Mouse (Mus musculus): Measurements from ENCODE around the gene Rab40b. TPM values are rescaled to one million over a fixed set of nuclear protein-coding genes. Genes with fewer than 3 reads are reported as not detected.
"Not testable (repeated sequence)": the region's sequence is repeated elsewhere in the genome, so short reads cannot be mapped to it uniquely, and the experiment has no call there.

Gene Rab40b
- polyA plus RNA-seq, 1 experiment from 2014 or later = 1.3 TPM

DNA sequence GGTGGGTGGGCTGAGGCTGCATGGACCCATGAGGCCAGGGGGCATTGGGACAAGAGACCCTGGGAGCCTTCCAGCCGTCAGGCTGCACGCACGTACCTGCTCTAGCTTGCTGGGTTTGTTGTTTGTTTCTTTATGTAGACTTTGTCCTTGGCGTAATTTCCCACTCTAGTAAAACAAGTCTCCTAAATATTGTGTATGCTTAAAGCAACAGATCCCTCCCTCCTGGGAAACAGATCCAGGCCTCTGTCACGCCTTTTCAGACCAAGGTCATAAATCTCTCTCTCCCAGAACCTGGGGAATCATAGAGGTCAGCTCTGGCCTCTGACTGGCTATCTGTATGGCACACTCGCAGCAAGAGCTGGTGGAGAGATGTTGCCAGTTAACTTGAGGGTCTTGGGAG is 80.3 kb downstream of the Rab40b start:
- peaks cover 82% of the 10 kb centered on the region for H3K36me3 ChIP-seq (replicated peaks)
- not testable (repeated sequence) for H3K9me3 ChIP-seq; H3K27me3 ChIP-seq (replicated peaks; ENCODE audit: low read depth, poor library complexity, severe bottlenecking); DNase-seq (ENCODE audit: low spot score); H3K4me3 ChIP-seq; H3K4me1 ChIP-seq; H3K27ac ChIP-seq (replicated peaks)
- 93% methylated on average over 6 of the region's 6 CpGs for WGBS

DNA sequence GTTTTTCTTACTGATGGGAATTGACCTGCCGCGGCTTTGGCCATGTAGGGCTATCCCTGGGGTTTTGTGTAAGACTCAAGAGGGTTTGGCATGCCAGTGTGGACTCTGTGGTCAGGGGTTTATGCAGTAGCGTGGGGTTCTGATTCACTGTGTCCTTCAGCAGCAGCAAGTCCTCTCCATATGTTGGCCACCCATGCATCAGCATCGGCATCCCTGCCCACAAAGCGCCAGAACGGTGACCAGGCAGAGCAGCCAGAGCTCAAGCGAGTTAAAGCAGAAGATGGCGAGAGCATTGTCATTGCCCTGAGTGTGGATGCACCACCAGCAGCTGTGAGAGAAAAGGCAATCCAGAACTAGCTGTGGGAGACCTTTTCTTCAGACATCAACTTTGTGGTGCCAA is 81.4 kb downstream of the Rab40b start:
- no peaks in the 10 kb centered on the region for H3K27me3 ChIP-seq (replicated peaks; ENCODE audit: low read depth, poor library complexity, severe bottlenecking)
- H3K27ac ChIP-seq (replicated peaks) = no peak overlapping the region
- H3K4me1 ChIP-seq = no peaks in the 10 kb centered on the region
- H3K9me3 ChIP-seq = no peaks in the 10 kb centered on the region; the same call in 1 of the 2 replicates
- peaks cover 93% of the 10 kb centered on the region for H3K36me3 ChIP-seq (replicated peaks)
- no peak for DNase-seq (ENCODE audit: low spot score)
- 98% methylated on average over 8 of the region's 8 CpGs for WGBS
- H3K4me3 ChIP-seq = no peak overlapping the region

Small RNAs within 50 kb of the gene (microRNA-seq; reads per million reads assigned to microRNA genes)
- gene Mir7236 = not detected

Other genes starting within 250 kb of the Rab40b start
- gene Tex19.1, start 242.1 kb downstream of the Rab40b start, polyA plus RNA-seq (2016; fragmentation: Nextera tagmentation; extraction: Ambion mirVana) = 0.11 TPM in 1 of 2 replicates, not detected in the other
- 0.09 TPM in 1 of 2 replicates, not detected in the other for gene Uts2r, start 228.0 kb downstream of the Rab40b start, polyA plus RNA-seq (2016; fragmentation: Nextera tagmentation; extraction: Ambion mirVana)
- 5.1 and 5.5 TPM in 2 replicates for gene Hexdc, start 183.8 kb downstream of the Rab40b start, polyA plus RNA-seq (2016; fragmentation: Nextera tagmentation; extraction: Ambion mirVana)
- 18.5 and 21.6 TPM in 2 replicates for gene Ogfod3, start 183.5 kb downstream of the Rab40b start, polyA plus RNA-seq (2016; fragmentation: Nextera tagmentation; extraction: Ambion mirVana)
- 29.4 and 31.4 TPM in 2 replicates for gene Cybc1, start 158.9 kb downstream of the Rab40b start, polyA plus RNA-seq (2016; fragmentation: Nextera tagmentation; extraction: Ambion mirVana)
- 55.6 and 56.8 TPM in 2 replicates for gene Narf, start 151.0 kb downstream of the Rab40b start, polyA plus RNA-seq (2016; fragmentation: Nextera tagmentation; extraction: Ambion mirVana)
- gene Foxk2, start 128.3 kb downstream of the Rab40b start, polyA plus RNA-seq (2016; fragmentation: Nextera tagmentation; extraction: Ambion mirVana) = 9.4 and 10.1 TPM in 2 replicates
- gene Wdr45b, start 33.8 kb downstream of the Rab40b start, polyA plus RNA-seq (2016; fragmentation: Nextera tagmentation; extraction: Ambion mirVana) = 101 and 103 TPM in 2 replicates
- 6.3 and 7.8 TPM in 2 replicates for gene Fn3krp, start 33.1 kb upstream of the Rab40b start, polyA plus RNA-seq (2016; fragmentation: Nextera tagmentation; extraction: Ambion mirVana)
- gene Fn3k, start 46.7 kb upstream of the Rab40b start, polyA plus RNA-seq (2016; fragmentation: Nextera tagmentation; extraction: Ambion mirVana) = 0.30 and 0.50 TPM in 2 replicates
- 55.0 and 57.7 TPM in 2 replicates for gene Tbcd, start 63.7 kb upstream of the Rab40b start, polyA plus RNA-seq (2016; fragmentation: Nextera tagmentation; extraction: Ambion mirVana)
- 0.73 and 0.91 TPM in 2 replicates for gene Zfp750, start 131.1 kb upstream of the Rab40b start, polyA plus RNA-seq (2016; fragmentation: Nextera tagmentation; extraction: Ambion mirVana)